Mouse (Mus musculus) forebrain, embryonic 14.5 days (tissue): Measurements from ENCODE around the gene Fam110a. TPM values are rescaled to one million over a fixed set of nuclear protein-coding genes. Genes with fewer than 3 reads are reported as not detected.

Source experiments
- ATAC-seq: fragments of 200-750 bp; cut with Nextera tagmentation; 2 replicates; pipeline ENCODE4 v1.8.0; 2017; ENCODE audit warnings: mild to moderate bottlenecking, moderate library complexity
- DNase-seq: peaks from one replicate; pipeline ENCODE4 v3.0.0-alpha.2; 2015; ENCODE audit warnings: low spot score
- H3K27ac ChIP-seq: fragments of 300-500 bp; sonication (generic); 2 replicates; pipeline ENCODE4 v1.5.1; 2014; ENCODE audit warnings: low read depth, mild to moderate bottlenecking, control low read depth, low read length, moderate library complexity
- H3K27me3 ChIP-seq: fragments of 300-500 bp; sonication (generic); replicated peaks from 2 replicates; pipeline ENCODE4 v1.6.1; 2014; ENCODE audit warnings: low read length, control low read depth, mixed read lengths; ENCODE audit not compliant: control insufficient read depth, insufficient read depth
- H3K36me3 ChIP-seq: fragments of 300-500 bp; sonication (generic); 2 replicates; pipeline ENCODE4 v1.6.1; 2014; ENCODE audit warnings: low read length, control low read depth; ENCODE audit not compliant: control insufficient read depth, insufficient read depth
- H3K4me1 ChIP-seq: fragments of 300-500 bp; sonication (generic); 2 replicates; pipeline ENCODE4 v1.6.1; 2014; ENCODE audit warnings: antibody characterized with exemption, low read length, control low read depth; ENCODE audit not compliant: control insufficient read depth, insufficient read depth
- H3K4me2 ChIP-seq: fragments of 300-500 bp; sonication (generic); 2 replicates; pipeline ENCODE4 v1.6.1; 2014; ENCODE audit warnings: mild to moderate bottlenecking, control low read depth, low read length
- H3K4me3 ChIP-seq: fragments of 300-500 bp; sonication (generic); 2 replicates; pipeline ENCODE4 v1.5.1; 2014; ENCODE audit warnings: low read depth, low read length, control low read depth
- H3K9ac ChIP-seq: fragments of 300-500 bp; sonication (generic); 2 replicates; pipeline ENCODE4 v1.6.1; 2014; ENCODE audit warnings: mild to moderate bottlenecking, low read length, control low read depth, moderate library complexity
- H3K9me3 ChIP-seq: fragments of 300-500 bp; sonication (generic); replicated peaks from 2 replicates; pipeline ENCODE4 v1.6.1; 2016; ENCODE audit warnings: low read length, control low read depth, mixed read lengths; ENCODE audit not compliant: control insufficient read depth
- WGBS: fragments of 180-500 bp; shearing (Covaris S2); extraction: QIAGEN DNeasy Blood & Tissue Kit; methylation state at CpG from one replicate; pipeline ENCODE4 v1.1.7; 2014; 5-methylcytosine and 5-hydroxymethylcytosine counted together
- polyA plus RNA-seq: library from polyadenylated mRNA; unstranded; fragments of >200 nt; fragmentation: Nextera tagmentation; extraction: Ambion mirVana; gene quantifications from 2 replicates; pipeline ENCODE4 v1.2.1, GENCODE M21; 2014

Gene Fam110a
- polyA plus RNA-seq, 1 experiment from 2014 or later: 64.5 TPM

DNA sequence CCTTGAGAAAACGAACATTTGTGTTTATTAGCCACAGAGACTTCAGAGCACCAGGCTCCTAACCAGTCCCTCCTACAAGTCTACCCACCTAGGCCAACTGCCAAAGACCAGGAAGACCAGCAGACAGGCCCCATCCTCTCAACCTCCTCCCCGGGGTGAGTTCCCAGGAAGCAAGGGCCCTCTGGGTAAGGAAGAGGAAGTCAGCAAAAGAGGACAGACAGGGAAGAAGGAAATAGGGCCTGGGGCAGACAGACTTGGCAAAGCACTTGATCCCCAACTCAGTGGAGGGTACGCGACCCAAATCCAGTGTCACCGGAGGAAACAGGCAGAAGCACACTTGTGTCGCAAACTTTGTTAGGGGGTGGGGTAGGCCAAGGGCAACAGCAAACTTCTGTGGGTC is 10.6 kb downstream of the Fam110a start:
- Histone ChIP-seq H3K36me3 (peaks cover 17% of the 10 kb centered on the region; the same call in 1 of the 2 replicates), H3K9ac (peak overlapping the region; percentile 29; the same call in 1 of the 2 replicates)

DNA sequence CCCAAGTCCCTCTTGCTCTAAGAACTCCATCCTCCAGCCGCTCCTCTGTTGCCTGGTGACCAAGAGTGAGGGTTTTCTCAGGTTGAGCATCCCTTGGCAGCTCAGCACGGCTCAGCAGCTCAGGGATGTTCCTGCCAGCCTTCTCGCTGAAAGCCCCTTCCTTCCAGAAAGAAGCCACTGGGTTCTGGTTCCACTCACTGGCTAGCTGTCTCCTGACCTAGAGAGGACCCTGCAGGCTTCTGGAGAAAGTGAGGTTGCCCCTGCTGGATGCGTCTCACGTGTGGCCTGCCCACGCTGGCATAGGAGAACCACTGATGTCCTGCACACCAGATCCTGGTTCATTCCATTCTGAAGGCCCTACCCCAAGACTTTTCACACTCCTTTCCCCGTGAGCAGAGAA is 11.0 kb downstream of the Fam110a start:
- DNase-seq: no peak
- no peak overlapping the region; the same call in 1 of the 2 replicates for H3K27ac ChIP-seq
- H3K4me1 ChIP-seq: peaks cover 63% of the 10 kb centered on the region
- no peaks in the 10 kb centered on the region for H3K27me3 ChIP-seq
- ATAC-seq: no peak
- no peak overlapping the region for H3K4me3 ChIP-seq
- H3K4me2 ChIP-seq: peak overlapping the region; percentile 66
- WGBS: 85% methylated on average over 7 of the region's 7 CpGs
- peaks cover 17% of the 10 kb centered on the region; the same call in 1 of the 2 replicates for H3K36me3 ChIP-seq
- H3K9me3 ChIP-seq: no peaks in the 10 kb centered on the region
- peak overlapping the region; percentile 29; the same call in 1 of the 2 replicates for H3K9ac ChIP-seq

More for the DNA sequence above, 10.6 kb downstream of the Fam110a start:
- DNase-seq (no peak), ATAC-seq (no peak)
- Histone ChIP-seq H3K27ac (no peak overlapping the region), H3K9me3 (no peaks in the 10 kb centered on the region), H3K27me3 (no peaks in the 10 kb centered on the region), H3K4me2 (peak overlapping the region; percentile 66), H3K4me3 (0 out of 2 replicates have a peak overlapping the region, but pooled peaks have one; percentile 9), H3K4me1 (peaks cover 65% of the 10 kb centered on the region)
- WGBS: 89% methylated on average over 6 of the region's 6 CpGs

DNA sequence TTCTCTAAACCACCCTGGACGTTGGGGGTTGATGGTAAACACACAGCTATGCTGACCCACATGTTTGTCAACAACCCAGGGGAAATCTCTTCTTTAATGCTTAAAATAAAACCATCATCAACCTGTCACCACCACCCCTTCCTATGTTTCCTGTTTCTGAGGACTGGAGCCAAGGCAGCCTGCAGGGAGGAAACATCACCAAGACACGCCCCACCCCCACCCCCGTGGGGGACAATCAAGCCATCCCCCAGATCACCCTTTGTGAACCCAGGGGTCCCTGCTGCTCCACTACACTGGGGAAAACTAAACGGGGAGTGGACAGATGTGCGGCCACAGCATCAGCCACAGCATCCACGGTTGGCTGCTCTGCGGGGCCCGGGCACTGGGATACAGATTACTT is 11.6 kb downstream of the Fam110a start:
- Histone ChIP-seq H3K27me3 (no peaks in the 10 kb centered on the region), H3K4me1 (peaks cover 58% of the 10 kb centered on the region), H3K9ac (no peak overlapping the region), H3K27ac (peak overlapping the region; percentile 87; the same call in 1 of the 2 replicates), H3K9me3 (no peaks in the 10 kb centered on the region), H3K4me3 (no peak overlapping the region), H3K4me2 (peak overlapping the region; percentile 66), H3K36me3 (peaks cover 17% of the 10 kb centered on the region; the same call in 1 of the 2 replicates)
- ATAC-seq (no peak), DNase-seq (no peak)
- WGBS: 77% methylated on average over 8 of the region's 8 CpGs

DNA sequence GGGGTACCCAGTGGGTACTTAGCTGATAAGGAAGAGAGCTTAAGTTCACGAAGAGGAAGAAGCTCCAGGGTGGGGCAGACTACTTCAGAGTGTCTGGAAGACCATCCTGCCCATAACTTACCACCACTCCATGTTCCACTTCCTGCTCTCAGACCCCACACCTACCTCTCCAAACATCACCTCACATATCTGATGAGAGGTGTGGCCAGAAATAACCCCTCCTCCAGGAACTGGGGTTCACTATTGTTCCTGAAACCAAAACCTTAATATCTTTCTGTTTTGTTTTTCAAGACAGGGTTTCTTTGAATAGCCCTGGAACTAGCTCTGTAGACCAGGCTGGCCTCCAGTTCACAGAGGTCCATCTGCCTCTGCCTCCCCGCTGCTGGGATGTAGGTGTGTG is 12.2 kb downstream of the Fam110a start:
- H3K27me3 ChIP-seq: no peaks in the 10 kb centered on the region
- no peaks in the 10 kb centered on the region for H3K9me3 ChIP-seq
- H3K36me3 ChIP-seq: peaks cover 17% of the 10 kb centered on the region; the same call in 1 of the 2 replicates
- peak overlapping the region; percentile 87 for H3K27ac ChIP-seq
- 80% methylated on average over 2 of the region's 2 CpGs for WGBS
- DNase-seq: no peak
- H3K4me1 ChIP-seq: peaks cover 55% of the 10 kb centered on the region
- ATAC-seq: no peak
- H3K4me2 ChIP-seq: peak overlapping the region; percentile 66
- H3K9ac ChIP-seq: peak overlapping the region; percentile 60; the same call in 1 of the 2 replicates
- H3K4me3 ChIP-seq: no peak overlapping the region

DNA sequence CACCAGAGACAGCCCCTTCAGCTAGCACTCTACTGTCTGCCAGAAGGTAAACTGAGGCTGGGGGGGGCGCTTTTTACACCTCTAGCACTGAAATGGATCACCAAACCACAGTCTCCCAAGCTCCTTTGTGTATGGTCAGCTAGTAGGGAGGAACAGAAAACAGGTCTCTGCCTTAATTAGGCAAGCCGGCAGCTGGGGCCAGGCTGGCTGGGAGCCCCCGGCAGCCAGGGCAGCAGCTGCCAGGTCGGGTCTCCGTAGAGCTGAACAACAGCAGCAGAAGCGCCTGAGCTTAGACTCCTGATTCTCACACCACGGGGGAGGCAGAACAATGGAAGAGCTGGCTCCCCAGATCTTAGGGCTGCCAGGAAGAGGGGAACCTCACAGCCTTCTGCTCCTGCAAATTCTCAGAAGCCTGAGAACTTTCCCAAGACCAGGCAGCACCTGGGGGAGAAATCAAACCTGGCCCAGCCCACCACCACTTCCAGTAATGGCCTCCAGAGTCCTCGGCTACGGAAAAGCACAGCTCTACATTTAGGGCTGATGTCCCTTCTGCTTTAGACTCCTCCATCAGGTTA is 12.8 kb downstream of the Fam110a start:
- H3K4me2 ChIP-seq: peak overlapping the region; percentile 66
- H3K4me1 ChIP-seq: peaks cover 57% of the 10 kb centered on the region
- H3K27me3 ChIP-seq: no peaks in the 10 kb centered on the region
- WGBS: 9% methylated on average over 9 of the region's 9 CpGs
- DNase-seq (peak; percentile 74), ATAC-seq (peak; percentile 11)
- H3K9ac ChIP-seq: peak overlapping the region; percentile 60
- peaks cover 17% of the 10 kb centered on the region; the same call in 1 of the 2 replicates for H3K36me3 ChIP-seq
- H3K9me3 ChIP-seq: no peaks in the 10 kb centered on the region
- peak overlapping the region; percentile 87 for H3K27ac ChIP-seq
- peak overlapping the region; percentile 2; the same call in 1 of the 2 replicates for H3K4me3 ChIP-seq

DNA sequence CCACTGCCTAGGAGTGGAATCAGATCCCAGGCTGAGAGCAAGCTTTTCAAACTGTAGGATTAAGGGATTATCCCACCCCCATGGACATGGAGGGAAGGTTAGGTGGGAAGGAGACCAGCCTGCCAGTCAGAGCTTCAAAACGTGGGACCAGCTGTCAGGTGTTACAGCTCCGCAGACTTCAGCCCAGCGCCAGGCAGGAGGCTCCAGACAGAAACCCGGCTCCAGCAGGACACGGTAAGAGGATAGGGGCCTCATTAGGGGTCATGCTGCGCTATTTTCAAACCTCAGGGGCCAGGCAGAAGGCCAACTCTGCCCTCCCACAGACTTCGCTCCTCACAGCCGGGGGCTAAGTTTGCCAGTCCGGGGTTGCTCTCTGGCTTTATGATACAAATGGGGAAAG is 16.0 kb downstream of the Fam110a start:
- Histone ChIP-seq H3K27ac (peak overlapping the region; percentile 36; the same call in 1 of the 2 replicates), H3K9ac (0 out of 2 replicates have a peak overlapping the region, but pooled peaks have one; percentile 5), H3K4me3 (no peak overlapping the region), H3K9me3 (no peaks in the 10 kb centered on the region), H3K4me1 (peaks cover 41% of the 10 kb centered on the region), H3K36me3 (peaks cover 6% of the 10 kb centered on the region; the same call in 1 of the 2 replicates), H3K4me2 (peak overlapping the region; percentile 1; the same call in 1 of the 2 replicates), H3K27me3 (no peaks in the 10 kb centered on the region)
- ATAC-seq (0 out of 2 replicates have a peak, but pooled peaks have one; percentile 21), DNase-seq (peak; percentile 67)
- 2% methylated on average over 9 of the region's 9 CpGs for WGBS

DNA sequence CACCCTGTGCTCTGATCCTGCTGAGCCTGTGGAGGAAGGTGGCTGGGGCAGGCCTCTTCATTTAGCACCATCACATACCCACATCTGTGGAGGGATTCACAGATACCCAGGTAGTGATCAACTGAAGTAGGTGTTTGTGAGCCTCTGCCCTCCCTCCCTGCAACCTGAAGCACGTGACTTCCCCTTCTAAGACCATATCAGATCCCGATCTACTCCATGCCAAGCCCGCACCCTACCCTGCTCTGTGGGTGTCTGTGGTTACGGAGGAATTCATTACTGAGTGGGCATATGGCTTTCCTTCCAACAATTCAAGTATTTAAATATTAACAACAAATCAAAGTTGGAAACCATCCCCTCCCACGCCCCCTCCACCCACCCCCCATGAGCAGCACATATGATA is 16.7 kb downstream of the Fam110a start:
- WGBS: 85% methylated on average over 5 of the region's 5 CpGs
- H3K4me2 ChIP-seq: no peak overlapping the region
- 0 out of 2 replicates have a peak, but pooled peaks cover 3% of the 10 kb centered on the region for H3K36me3 ChIP-seq
- no peak overlapping the region for H3K9ac ChIP-seq
- no peak overlapping the region for H3K4me3 ChIP-seq
- ATAC-seq (no peak), DNase-seq (no peak)
- H3K27ac ChIP-seq: 0 out of 2 replicates have a peak overlapping the region, but pooled peaks have one; percentile 36
- H3K9me3 ChIP-seq: no peaks in the 10 kb centered on the region
- peaks cover 34% of the 10 kb centered on the region for H3K4me1 ChIP-seq
- no peaks in the 10 kb centered on the region for H3K27me3 ChIP-seq

DNA sequence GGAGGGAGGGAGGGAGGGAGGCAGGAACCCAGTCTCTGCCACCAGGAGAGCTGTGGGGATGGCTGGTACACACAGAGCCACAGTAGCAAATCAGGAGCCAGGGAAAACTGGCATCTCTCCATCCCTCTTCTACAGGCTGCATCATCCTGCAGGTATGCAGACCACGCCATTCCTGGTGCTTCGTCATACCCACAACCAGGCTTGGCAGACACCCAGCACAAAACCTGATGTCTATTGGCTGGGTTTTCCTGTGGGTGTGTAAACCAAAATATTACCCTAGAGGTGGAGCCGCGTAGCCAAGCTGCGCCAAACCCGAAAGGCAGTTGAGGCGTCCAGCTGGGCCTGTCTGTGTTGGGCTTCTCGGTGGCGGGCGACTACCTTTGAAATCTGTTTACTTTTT is 17.5 kb downstream of the Fam110a start:
- ATAC-seq (peak; percentile 76), DNase-seq (peak; percentile 87)
- no peaks in the 10 kb centered on the region for H3K36me3 ChIP-seq
- no peak overlapping the region for H3K4me2 ChIP-seq
- no peaks in the 10 kb centered on the region for H3K9me3 ChIP-seq
- H3K9ac ChIP-seq: no peak overlapping the region
- no peaks in the 10 kb centered on the region for H3K27me3 ChIP-seq
- no peak overlapping the region for H3K4me3 ChIP-seq
- peaks cover 27% of the 10 kb centered on the region for H3K4me1 ChIP-seq
- peak overlapping the region; percentile 52 for H3K27ac ChIP-seq
- 32% methylated on average over 10 of the region's 10 CpGs for WGBS
